Mouse (Mus musculus) liver, embryonic 15.5 days (tissue): Measurements from ENCODE around the gene Krt24. TPM values are rescaled to one million over a fixed set of nuclear protein-coding genes. Genes with fewer than 3 reads are reported as not detected.
A peak's percentile ranks its signal among the peaks of the same experiment; 100 is the strongest.

Experiments used
- ATAC-seq: fragments of 200-750 bp; cut with Nextera tagmentation; 2 replicates; pipeline ENCODE4 v1.8.0; 2017; ENCODE audit warnings: moderate number of reproducible peaks, mild to moderate bottlenecking, moderate library complexity; ENCODE audit not compliant: insufficient read depth
- H3K27ac ChIP-seq: fragments of 300-500 bp; sonication (generic); replicated peaks from 2 replicates; pipeline ENCODE4 v1.5.1; 2015; ENCODE audit warnings: mild to moderate bottlenecking, inconsistent platforms
- H3K27me3 ChIP-seq: fragments of 300-500 bp; sonication (generic); 2 replicates; pipeline ENCODE4 v1.6.1; 2015; ENCODE audit warnings: mild to moderate bottlenecking, inconsistent platforms
- H3K36me3 ChIP-seq: fragments of 300-500 bp; sonication (generic); replicated peaks from 2 replicates; pipeline ENCODE4 v1.6.1; 2015; ENCODE audit warnings: moderate library complexity, mild to moderate bottlenecking, inconsistent platforms
- H3K4me1 ChIP-seq: fragments of 300-500 bp; sonication (generic); replicated peaks from 2 replicates; pipeline ENCODE4 v1.6.1; 2015; ENCODE audit warnings: inconsistent platforms
- H3K4me2 ChIP-seq: fragments of 300-500 bp; sonication (generic); 2 replicates; pipeline ENCODE4 v1.6.1; 2015; ENCODE audit warnings: moderate library complexity, mild to moderate bottlenecking, inconsistent platforms
- H3K4me3 ChIP-seq: fragments of 300-500 bp; sonication (generic); replicated peaks from 2 replicates; pipeline ENCODE4 v1.5.1; 2015; ENCODE audit warnings: mild to moderate bottlenecking, inconsistent platforms
- H3K9ac ChIP-seq: fragments of 300-500 bp; sonication (generic); 2 replicates; pipeline ENCODE4 v1.6.1; 2015; ENCODE audit warnings: moderate library complexity, mild to moderate bottlenecking, inconsistent platforms
- H3K9me3 ChIP-seq: fragments of 300-500 bp; sonication (generic); replicated peaks from 2 replicates; pipeline ENCODE4 v1.6.1; 2016; ENCODE audit warnings: inconsistent platforms
- WGBS: fragments of 180-500 bp; shearing (Covaris S2); methylation state at CpG from one replicate; pipeline ENCODE4 v1.1.7; 2015; ENCODE audit warnings: mixed read lengths; ENCODE audit not compliant: insufficient replicate concordance; 5-methylcytosine and 5-hydroxymethylcytosine counted together
- polyA plus RNA-seq: library from polyadenylated mRNA; unstranded; fragments of >200 nt; fragmentation: Nextera tagmentation; extraction: Ambion mirVana; gene quantifications from 2 replicates; pipeline ENCODE4 v1.2.1, GENCODE M21; 2015

Krt24 gene
- polyA plus RNA-seq, 1 experiment from 2014 or later: not detected

DNA sequence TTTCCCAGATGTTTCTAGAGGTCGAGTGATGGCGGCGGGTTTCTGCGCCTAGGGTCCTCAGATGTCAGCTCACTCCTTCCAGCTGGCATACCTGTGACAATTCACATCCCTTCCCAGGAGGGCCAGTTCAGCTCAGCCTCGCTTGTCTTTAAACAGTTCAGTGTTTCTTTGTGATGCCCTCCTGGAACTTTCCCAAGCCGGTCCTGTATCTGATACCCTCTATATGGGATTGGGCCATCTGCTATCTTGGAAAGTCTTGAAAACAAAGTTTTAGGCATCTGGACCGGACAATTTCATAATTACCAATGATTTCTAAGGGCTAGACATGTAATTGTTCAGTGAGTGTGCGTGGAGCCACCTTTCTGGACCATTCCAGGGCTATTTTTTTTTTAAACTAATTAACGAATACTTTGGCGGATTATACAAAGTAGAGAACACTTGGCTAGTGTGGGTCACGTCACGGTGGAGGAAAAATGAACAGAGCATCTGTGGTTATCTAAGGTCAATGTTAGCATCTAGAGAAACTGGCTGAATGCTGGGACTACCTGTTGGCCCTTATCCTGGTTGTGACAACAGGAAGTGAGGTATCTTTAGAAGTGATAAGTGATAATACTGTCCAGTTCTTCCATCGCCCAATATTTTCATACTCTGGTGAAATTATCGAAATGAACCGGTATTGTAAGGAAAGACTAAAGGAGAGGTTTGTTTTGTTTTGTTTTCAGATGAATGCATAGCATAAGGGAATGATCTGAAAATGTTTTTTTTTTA lies 53.8 kb downstream of the Krt24 start:
- H3K4me1 ChIP-seq: peaks cover 36% of the 10 kb centered on the region
- peak overlapping the region; percentile 85 for H3K27ac ChIP-seq
- ATAC-seq: no peak
- no peaks in the 10 kb centered on the region for H3K27me3 ChIP-seq
- H3K4me2 ChIP-seq: peak overlapping the region; percentile 84
- peak overlapping the region; percentile 98 for H3K9ac ChIP-seq
- peaks cover 16% of the 10 kb centered on the region for H3K36me3 ChIP-seq
- no peaks in the 10 kb centered on the region for H3K9me3 ChIP-seq
- H3K4me3 ChIP-seq: peak overlapping the region; percentile 83
- 26% methylated on average over 15 of the region's 15 CpGs for WGBS

DNA sequence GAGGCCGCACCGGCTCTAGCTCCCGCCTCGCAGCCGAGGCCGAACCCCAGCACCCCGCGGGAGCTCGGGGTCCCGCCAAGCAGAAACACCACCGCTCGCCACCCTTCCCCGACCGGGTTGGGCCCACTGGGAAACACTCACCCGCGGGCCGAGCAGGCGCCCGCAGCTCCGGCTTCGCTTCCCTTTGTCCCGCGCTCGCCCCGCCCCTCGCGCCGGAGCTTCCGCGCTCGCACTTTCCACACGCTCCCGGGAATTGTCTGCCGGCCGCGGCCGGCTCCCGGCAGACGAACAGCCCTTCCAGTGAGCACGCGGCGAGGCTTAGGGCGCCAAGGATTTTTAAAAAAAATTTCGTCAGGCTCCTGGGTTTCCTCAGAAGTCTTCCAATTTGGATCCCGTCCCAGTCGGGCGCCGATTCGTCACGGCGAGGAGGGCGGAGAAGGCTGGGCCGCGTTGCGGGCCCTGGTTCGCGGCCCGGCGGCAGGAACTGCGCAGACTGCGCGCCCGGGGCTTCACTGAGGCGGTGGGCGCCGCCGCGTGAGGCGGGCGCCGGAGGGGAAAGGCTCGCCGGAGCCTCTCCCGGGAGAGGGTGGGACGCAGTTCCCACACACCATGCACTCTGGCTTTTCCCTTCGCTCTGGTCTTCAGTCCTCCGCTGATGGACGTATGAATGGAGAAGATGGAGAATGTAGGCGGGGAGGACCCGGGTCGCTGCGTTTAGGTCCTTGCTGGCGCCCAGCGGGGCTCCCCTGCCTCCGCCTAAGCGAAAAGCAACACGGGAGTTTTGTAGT lies 54.6 kb downstream of the Krt24 start, which contains the start of gene Smarce1:
Gene Smarce1, minus strand, starts transcription at position 757 of the 788 bp plus-strand sequence.
- under 1% methylated on average over 87 of the region's 87 CpGs for WGBS
- Histone ChIP-seq H3K36me3 (peaks cover 24% of the 10 kb centered on the region), H3K27ac (peak within 1 kb of the TSS; percentile 85), H3K9ac (peak within 1 kb of the TSS; percentile 98), H3K4me3 (peak within 1 kb of the TSS; percentile 83), H3K27me3 (no peaks in the 10 kb centered on the region), H3K4me1 (peaks cover 43% of the 10 kb centered on the region), H3K4me2 (peak within 1 kb of the TSS; percentile 84), H3K9me3 (no peaks in the 10 kb centered on the region)
- ATAC-seq: peak; percentile 84

Other genes with a start within 250 kb of the Krt24 start
- gene Igfbp4, start 244.0 kb downstream of the Krt24 start, polyA plus RNA-seq: 249 and 305 TPM in 2 replicates
- 0.29 and 0.46 TPM in 2 replicates for gene Tns4, start 196.0 kb downstream of the Krt24 start, polyA plus RNA-seq
- gene Ccr7, start 130.2 kb downstream of the Krt24 start, polyA plus RNA-seq: 0.15 and 0.31 TPM in 2 replicates
- 62.2 and 66.5 TPM in 2 replicates for gene Smarce1, start 54.2 kb downstream of the Krt24 start, polyA plus RNA-seq
- gene Krt222, start 41.2 kb downstream of the Krt24 start, polyA plus RNA-seq: 0.06 and 0.07 TPM in 2 replicates
- not detected in 2 replicates for gene Krt25, start 37.7 kb upstream of the Krt24 start, polyA plus RNA-seq
- gene Krt26, start 52.7 kb upstream of the Krt24 start, polyA plus RNA-seq: not detected in 2 replicates
- not detected in 2 replicates for gene Krt27, start 65.8 kb upstream of the Krt24 start, polyA plus RNA-seq
- not detected in 2 replicates for gene Krt28, start 89.6 kb upstream of the Krt24 start, polyA plus RNA-seq
- gene Krt10, start 104.1 kb upstream of the Krt24 start, polyA plus RNA-seq: 2.1 and 3.1 TPM in 2 replicates
- gene Krt12, start 137.0 kb upstream of the Krt24 start, polyA plus RNA-seq: not detected in 2 replicates
- 33.2 and 34.0 TPM in 2 replicates for gene Krt20, start 152.9 kb upstream of the Krt24 start, polyA plus RNA-seq
- 1.0 and 1.2 TPM in 2 replicates for gene Krt23, start 207.9 kb upstream of the Krt24 start, polyA plus RNA-seq
- not detected in 2 replicates for gene Krt39, start 236.1 kb upstream of the Krt24 start, polyA plus RNA-seq